Mouse (Mus musculus) adrenal gland, postnatal 10 days (tissue): ENCODE results near the gene Kcns1. TPM values are rescaled to one million over a fixed set of nuclear protein-coding genes. Genes with fewer than 3 reads are reported as not detected.
"Not testable (repeated sequence)": the region's sequence is repeated elsewhere in the genome, so short reads cannot be mapped to it uniquely, and the experiment has no call there.

Source experiments
- DNase-seq: peaks from one replicate; pipeline ENCODE4 v3.0.0; 2021; ENCODE audit warnings: mixed read lengths
- long read RNA-seq, 2 experiments: library from polyadenylated mRNA; stranded (forward); transcript quantifications; one replicate each; pipeline ENCODE4 v2.0.0; 2021
- total RNA-seq, 2 experiments: library from RNA; stranded (reverse); gene quantifications; 2 replicates each; pipeline ENCODE4 v1.2.3; 2021

The Kcns1 gene
- under 1 TPM; 0.09 to 0.15 TPM for total RNA-seq
- long read RNA-seq, experiment 1: 0 reads
- long read RNA-seq, experiment 2: 0 reads

DNA sequence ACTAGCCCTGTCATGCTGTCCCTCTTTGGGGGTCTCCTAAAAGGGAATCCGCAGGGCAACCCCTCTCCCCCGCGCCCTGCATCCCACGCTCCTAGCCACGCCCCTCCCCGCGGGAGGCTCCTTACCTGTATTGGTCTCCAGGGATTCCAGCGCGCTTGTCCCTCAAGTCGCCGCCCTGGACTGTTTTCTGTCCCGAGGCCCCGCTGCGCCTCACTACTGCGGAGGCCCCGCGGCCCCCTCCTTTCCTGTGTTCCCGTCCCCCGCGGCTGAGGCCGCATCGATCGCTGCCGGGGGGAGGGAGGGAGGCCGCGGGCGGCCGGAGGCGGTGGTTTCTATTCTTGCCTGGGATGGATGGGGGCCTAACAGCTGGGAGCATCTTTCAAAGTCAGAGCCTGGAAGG, at the start of gene Kcns1:
Kcns1 (minus strand) TSS at position 212 of the 400 bp plus-strand sequence.
- no peak for DNase-seq

DNA sequence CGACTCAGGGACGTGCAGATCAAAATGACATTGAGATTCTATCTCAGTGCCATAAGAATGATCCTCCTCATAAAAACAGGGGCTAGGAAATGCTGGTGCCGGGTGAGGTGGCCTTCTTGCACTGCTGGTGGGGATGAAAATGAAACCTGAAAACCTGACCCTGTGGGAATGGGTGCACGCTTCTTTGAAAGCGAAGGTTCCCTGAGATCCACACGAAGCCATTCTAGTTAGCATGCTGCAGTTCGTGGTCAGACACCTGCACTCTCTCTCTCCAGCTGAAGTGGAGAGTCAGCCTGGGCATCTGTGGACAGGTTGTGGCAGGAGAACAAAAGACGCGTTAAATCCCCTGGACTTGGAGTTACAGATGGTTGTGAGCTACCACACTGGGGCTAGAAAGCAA, 48.4 kb upstream of the Kcns1 start:
- no peak for DNase-seq

DNA sequence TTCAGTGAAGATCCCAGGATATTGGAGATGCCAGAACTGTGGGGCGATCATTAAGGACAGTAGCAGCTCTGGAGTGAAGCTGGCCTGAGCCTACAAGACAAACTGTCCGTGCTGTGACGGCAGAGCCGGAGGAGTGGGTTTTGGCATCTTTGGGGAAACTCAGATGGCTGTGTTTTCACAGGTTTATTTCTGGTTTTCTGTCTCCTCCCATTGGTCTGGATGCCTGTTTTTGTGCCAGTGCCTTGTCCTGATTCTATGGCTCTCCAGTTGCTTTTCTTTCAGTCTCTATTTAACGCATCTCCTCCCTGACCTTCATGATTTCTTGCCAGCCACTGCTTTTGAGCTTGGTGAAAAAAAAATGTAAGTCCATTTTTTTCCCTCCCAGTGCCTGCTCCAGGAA, 41.8 kb upstream of the Kcns1 start:
- no peak for DNase-seq

DNA sequence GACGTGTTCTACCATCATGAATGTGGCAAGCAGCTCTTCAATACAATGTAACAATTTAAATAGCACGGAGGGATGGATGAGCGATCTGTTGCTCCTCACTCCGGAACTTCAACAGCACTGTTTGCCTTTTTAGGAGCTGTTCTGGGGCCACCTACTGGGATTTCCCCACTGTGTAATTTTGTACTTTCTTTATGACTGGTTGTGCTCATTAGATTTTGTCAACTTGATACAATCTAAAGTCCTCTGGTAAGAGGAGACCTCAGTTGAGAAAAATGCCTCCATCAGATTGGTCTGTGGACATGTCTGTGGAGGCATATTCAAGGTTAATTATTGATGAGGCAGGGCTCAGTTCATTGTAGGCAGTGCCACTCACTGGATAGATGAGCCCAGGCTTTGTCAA, 40.0 kb upstream of the Kcns1 start:
- no peak for DNase-seq

DNA sequence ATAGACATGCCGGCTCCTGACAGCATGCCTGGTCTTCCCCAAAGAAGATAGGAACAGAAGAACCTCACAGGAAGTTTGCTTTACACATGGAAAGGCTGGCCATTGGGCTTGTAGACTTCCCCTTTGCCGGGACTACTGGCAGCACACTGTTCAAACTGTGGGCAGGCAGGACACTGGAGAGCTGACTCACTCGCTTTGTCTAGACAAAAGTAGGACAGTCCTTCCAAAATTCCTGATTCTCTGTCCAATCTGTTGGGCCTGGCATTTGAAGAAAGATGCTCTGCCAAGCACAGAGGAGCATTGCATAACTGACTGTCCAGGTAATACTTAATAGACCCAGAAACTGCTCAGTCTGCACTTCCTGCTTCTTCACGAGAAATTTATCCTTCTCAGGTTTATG, 35.8 kb upstream of the Kcns1 start:
- no peak for DNase-seq

DNA sequence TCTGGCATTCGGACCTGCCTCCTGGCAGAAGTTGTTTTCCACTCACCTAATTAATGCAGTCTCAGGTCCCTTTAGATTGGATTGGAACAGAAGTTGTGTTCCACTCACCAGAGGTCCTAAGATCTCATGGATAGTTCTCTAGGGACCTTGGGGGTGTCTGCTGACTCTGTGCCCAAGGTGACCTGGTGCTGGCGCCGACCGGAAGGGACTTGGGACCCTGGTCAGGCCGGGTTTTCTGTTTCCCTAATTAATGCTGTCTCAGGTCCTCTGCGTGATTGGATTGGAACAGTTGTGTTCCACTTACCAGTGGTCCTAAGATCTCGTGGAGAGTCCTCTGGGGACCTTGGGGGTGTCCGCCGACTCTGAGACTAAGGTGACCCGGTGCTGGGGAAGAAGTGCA, 35.1 kb upstream of the Kcns1 start:
- not testable (repeated sequence) for DNase-seq

DNA sequence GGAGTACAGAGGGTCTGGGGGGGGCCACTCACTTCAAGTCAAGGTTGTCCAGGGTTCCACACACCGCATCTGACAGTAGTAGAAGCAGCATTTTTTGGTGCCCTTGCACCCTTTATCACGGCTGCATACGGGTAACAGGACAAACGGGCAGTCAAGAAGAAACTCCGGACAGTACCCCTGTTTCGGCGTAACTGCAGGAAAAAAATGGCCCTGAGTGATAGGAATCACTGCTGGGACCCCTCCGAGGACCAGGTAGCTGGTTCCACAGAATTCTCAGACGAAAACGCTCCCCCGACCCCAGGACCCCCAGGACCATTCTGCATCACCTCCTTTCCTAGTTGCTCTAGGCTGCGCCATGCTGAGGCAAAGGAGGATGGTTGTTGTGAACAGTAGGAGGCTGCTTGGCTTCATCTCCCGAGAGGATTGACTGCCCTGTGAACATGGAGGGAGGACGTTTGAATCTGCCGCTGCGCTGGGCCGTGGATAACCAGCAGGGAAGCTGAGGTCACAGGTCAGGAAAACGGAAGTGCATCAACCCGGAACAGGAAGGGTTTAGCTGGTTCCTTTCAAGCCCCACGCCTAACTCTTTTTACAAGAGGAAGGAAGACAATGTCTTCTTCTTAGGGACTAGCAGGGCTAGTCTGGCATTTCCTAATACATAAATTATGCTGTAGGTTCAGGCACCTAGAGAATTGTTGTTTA, 28.9 kb upstream of the Kcns1 start, which contains the start of gene Wfdc15a:
Wfdc15a (minus strand) TSS at position 505 of the 702 bp plus-strand sequence.
- DNase-seq: no peak

DNA sequence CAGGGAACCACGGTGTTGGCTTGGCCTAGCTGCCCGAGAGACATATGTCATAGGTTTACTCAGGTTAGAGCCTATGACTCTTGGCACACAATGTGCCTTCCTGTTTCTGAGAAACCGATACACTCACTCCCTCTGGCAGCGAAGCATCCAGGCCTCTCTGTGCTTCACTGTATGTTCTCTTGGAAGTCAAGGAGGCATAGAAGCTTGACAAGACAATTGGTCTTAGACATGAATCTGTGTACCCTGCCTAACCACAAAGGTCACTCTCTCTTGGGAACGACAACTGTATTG, 25.7 kb upstream of the Kcns1 start:
- DNase-seq: no peak

DNA sequence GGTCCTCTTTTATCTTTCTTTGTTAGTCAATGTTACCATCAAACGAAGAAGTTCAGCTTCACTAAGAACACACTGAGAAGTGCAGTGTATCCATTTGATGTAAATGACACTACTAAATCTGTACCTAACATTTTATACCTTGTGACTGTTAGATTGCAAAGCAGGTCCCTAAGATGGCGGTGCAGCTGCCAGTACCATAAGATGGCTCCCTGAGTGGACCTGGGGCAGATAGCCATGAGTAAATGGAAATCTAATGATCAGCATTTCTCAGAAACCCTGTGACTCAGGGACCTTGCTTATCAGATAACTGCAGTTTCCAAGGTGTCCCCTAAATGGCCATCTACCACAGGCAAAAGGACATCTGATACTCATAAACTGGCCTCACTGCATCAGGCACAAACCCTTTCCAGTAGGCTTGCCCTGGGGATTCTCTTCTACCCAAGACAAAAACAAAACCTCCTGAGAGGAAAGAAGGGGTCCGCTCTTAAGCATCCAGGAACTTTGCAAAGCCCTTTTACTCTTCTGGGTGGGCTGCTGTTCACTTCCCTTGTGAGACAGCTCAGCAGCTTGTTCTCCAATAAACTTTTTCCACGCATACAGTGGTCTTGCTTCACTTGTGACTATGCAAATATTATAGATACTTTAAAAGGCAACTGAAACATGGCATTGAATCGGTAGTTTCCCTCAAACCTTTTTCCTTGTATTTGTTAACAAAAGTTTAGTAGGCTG, 25.2 kb upstream of the Kcns1 start:
- DNase-seq: no peak

DNA sequence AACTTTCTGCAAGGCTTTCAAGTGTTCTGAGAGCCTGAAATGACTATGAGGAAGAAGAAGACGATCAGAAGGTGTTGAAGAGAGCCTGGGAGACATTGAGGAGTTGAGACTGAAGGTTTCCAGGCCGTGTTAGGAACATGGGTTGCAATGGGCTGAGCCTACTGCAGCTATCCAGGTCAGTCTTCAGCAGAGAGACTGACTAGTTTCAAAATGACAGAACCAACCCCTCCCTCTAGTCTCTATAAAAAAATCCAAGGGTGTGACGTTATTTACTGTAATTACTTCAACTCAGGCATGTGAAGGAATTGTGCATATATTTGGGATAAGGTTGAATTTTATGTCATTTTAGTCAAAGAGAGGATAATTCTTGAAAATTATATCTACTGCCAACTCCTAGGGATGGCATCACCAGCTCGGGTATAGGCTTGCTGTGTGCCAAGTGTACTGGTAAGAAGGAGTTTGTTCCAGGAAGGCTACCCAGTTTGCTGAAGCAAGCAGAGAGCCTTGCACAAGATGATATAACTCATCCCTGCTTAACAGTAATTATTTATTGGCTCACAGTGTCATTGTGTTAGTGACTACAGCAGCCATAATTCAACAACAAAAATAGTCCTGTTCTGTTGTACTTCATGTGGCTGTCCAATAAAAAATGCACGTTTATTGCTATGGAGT, 24.2 kb upstream of the Kcns1 start:
- DNase-seq: peak; percentile 30

DNA sequence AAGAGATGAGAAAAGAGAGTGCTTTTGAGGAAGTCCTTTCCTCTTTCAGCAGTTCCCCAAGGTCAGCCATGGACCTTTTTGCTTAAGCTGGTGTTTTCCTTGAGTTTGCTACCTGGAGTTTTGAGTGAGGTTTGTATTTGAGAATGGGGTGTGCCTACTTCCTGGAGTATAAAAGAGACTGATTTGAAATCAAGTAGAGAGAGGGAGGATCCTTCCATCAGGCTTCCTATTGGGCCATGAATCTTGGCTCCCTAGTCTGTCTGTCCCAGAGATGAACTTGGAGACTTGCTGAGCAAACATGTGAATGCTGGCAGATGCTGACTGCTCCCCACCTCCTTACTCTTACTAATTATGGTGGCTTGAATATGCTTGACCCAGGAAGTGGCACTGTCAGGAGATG, 21.4 kb upstream of the Kcns1 start:
- no peak for DNase-seq

DNA sequence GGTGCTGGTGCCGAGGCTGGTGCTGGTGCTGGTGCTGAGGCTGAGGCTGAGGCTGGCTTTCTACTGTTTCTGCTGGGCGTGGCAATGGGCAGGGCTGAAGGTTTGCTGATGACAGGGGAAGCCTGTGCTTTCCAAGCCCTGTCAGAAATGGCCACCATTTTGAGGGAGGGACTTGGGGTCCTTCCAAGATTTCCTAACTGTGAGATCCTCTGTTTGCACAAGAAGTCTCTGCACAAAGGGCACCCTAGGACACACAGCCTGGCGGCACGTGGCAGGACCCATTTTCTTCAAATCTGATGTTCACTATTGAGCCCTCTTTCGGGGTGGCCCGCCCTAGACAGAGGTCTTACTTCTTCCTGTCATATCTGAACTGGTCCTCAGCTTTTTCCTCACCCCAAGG, 19.7 kb upstream of the Kcns1 start, which contains the start of gene Wfdc12:
Wfdc12 (minus strand) TSS at position 33 of the 400 bp plus-strand sequence.
- peak; percentile 24 for DNase-seq

DNA sequence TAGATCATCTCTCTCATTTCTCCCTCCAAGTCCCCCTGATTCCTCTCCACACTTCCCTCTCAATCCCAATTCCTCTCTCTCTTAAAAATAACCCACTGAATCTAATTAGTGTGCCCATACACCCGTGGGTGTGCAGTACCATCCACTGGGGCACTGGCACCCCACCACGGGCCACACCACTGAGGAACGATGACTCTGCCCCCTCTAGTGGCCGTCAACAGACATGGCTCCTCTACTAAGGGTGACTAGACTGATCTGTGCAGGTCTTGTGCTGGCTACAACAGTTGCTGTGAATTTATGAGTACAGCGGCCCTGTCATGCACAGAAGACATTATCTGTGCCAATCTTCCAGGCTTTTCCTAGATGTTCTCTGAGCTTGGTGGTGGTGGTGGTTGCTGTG, 17.8 kb upstream of the Kcns1 start:
- DNase-seq: no peak

DNA sequence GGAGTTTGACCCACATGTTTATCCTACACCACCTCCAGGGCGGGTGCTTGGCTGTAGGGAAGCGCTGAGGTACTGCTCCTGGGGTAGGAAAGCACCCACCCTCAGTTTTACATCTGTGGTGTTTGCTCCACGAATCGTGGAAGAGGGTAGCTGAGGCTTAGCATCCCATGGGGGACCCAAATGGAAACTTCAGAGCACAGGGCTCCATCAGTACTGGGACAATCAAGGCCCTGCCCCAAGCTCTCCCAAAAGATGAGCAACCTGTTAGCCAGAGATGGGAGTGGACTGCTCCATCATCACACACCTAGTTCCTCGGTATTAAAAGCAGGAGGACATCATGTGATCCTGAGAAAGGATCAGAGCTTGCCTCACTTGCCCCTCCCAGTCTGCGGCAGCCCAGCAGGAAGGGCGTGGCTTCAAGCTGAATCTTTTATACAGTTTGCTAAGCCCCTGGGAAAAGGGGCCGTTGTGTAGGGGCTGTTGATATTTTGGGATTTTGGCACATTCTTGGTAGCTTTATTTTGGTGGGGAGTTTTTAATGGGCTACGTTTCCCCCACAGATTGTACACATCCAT, 13.3 kb upstream of the Kcns1 start:
- DNase-seq: no peak

DNA sequence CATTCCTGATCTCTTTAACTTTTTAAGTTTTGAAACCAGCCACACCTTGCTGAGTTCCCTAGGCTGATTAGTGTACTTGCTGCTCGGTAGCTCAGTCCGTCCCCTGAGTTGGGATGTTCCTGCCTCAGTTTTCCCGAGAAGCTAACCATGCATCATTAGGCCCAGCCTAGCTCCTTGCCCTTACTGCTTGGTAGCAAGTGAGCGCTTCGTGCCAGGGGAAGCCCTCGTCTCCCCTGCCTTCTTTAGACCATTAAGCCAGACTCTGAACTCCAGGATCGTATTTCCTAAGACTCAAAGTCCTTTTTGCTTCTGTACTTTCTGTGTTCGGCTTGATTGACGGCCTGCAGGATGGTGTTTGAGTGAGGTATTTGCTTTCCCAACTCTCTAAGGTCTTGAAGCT, 12.4 kb upstream of the Kcns1 start:
- no peak for DNase-seq

DNA sequence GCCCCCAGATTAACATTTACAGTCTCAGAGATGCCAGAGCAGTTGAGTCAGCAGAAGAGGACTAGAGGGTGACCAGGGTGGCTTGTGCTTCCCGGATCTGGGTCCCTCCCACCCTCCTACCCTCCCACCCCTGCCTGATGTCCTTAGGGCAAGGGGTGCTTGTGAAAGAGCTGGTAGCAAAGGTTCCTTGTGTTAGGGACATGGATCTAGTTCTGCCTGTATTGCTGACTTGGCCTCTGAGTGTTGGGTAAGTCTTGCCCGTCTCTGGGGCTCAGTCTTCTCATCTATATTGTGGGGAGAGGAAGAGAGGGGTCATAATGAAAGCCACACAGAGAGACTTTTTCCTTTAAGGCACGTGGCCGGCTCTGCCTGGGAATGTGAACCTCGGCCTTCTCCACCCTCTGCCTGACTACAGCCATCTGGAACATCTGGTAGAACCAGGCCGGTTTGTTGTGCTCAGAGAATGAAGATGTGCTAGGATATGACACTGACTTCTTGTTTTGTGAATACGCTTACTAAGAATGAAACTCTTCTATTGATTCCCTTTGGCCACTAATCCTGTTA, 11.9 kb upstream of the Kcns1 start, which contains the start of gene Wfdc5:
Wfdc5 (minus strand) TSS at position 51 of the 564 bp plus-strand sequence.
- no peak for DNase-seq

DNA sequence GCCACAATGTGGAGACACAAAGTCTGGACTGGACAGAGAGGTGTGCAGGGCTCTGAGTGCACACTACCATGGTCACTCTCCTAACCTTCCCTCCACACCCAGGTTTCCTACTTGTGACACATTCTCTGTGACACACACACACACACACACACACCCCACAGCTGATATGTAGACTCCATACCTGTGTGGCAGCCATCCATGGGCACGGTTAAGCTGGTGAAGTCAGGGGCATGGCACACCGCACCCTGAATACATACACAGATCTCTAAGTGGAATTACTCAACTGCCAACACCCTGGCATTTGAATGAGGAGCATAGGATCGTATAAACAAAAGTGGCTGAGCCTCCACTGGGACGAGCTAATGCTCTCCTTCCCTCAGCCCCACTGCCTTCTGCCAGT, 9.9 kb upstream of the Kcns1 start:
- DNase-seq: no peak

DNA sequence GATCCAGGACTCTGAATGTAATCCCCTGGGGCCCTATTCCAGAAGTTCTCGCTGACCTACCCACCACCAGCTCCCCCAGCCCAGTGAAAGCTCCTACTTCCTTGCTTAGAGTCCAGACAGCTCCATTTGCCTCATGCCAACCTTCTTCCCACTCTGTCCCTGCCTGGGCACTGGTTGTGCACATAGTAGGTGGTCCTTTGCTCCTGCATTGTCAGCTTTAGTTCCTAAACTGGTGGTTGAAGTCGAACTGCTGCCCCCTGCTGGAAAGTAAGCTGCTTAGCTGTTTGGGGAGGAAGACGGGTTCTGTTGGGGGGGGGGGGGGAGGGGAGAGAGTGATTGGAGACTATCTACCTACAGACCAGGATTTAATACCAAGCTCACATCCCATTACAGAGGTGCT, 9.2 kb upstream of the Kcns1 start:
- DNase-seq: peak; percentile 51

DNA sequence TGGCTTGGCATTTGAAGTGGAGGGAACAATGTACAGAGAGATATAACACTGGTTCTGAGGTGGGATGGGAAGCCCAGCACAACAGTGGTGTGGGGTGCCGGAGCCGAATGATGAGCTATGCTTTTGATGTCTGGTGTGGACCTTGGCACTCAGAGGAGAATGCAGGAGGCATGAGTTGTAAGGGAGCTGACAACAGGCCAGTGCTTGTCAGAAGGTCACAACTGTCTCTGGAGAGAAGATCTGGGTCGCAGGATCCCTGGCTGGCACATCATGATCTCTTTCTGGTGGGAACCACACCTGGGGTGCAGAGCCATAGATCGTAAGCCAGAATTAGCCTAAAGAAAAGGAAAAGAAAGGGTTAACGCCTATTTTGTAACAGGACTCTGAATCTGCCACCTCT, 6.9 kb upstream of the Kcns1 start:
- DNase-seq: peak; percentile 24

DNA sequence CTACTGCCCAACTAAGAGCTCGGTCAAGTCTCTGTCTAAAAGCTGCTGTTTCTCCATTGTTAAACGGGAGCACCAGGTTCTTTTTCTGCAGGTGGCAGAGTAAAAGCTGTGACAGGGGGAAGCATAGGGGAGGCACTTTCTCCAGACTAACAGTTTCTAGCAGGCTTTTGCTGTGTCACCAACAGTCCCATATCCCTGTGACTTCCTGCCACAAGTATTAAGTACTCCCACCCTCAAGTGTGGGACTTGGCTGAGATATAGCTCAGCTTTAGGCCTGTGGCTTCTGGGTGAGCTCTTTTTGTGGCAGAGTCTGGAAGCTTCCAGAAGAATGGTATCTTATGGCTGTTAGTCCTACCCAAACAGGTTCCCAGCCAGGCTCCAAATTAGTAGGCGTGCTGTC, 4.9 kb upstream of the Kcns1 start:
- no peak for DNase-seq

DNA sequence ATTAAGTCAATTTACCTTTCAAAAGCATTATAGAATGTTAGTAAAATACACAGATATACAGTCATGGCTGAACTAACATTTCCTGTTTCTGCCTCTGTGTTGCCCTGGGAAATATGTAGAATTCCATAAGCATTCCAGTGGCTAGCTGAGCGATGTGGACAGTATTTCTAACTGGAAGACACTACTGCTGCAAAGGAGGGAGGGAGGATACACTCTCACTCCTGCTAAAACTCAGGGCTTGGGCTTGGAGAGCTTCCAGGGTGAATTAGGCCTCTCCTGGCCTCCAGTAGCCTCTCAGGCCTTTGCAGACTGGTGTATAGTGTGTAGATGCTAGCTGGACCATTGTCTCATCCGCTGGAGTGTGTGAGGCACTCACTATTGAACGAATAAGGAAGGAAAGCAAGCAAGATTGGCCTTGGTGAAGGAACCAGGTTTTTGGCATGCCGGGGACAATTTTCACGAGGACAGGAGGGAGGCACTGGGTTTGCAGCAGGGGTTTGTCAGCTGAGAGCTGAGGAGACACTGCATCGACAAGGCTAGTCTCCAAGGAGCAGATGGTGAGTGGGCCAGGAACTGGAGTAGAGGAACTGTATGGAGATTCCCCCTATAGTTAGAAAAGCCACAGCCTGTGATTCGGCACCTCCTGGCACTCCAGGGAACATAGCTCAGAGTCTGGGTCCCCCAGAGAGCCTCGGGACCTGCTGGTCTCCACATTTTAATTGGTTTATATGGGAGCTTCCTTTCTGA, 3.9 kb upstream of the Kcns1 start:
- no peak for DNase-seq

DNA sequence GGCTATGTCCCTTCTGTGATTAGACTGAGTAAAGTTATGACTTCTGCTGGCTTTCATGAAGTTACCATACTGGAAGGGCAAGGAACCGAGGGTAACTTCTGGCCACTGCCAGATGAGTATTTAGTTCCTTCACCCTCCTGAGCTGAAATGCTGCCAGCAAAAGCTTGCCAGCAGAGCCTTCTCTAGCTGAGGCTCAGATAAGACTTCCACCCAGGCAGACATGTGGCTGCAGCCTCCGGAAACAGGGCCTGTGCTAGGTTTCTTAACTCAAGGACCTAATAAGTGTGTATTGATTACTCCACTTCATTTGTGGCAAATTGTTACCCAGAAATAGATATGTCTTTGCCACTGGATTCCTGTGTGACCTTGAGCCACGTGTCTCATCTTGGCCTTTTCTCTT, 2.5 kb upstream of the Kcns1 start:
- no peak for DNase-seq
